Mouse (Mus musculus) neural tube, embryonic 15.5 days (tissue): ENCODE results near the gene Csnk2b. TPM values are rescaled to one million over a fixed set of nuclear protein-coding genes. Genes with fewer than 3 reads are reported as not detected.
A peak's percentile ranks its signal among the peaks of the same experiment; 100 is the strongest.

Experiments used
- ATAC-seq: fragments of 200-750 bp; cut with Nextera tagmentation; 2 replicates; pipeline ENCODE4 v1.8.0; 2017; ENCODE audit warnings: mild to moderate bottlenecking, moderate TSS enrichment, moderate library complexity; ENCODE audit not compliant: low FRiP score
- H3K27ac ChIP-seq: fragments of 300-500 bp; sonication (generic); replicated peaks from 2 replicates; pipeline ENCODE4 v1.5.1; 2015; ENCODE audit warnings: mild to moderate bottlenecking, inconsistent platforms
- H3K27me3 ChIP-seq: fragments of 300-500 bp; sonication (generic); replicated peaks from 2 replicates; pipeline ENCODE4 v1.6.1; 2015; ENCODE audit warnings: inconsistent platforms
- H3K36me3 ChIP-seq: fragments of 300-500 bp; sonication (generic); 2 replicates; pipeline ENCODE4 v1.6.1; 2015; ENCODE audit warnings: inconsistent platforms
- H3K4me1 ChIP-seq: fragments of 300-500 bp; sonication (generic); 2 replicates; pipeline ENCODE4 v1.6.1; 2015; ENCODE audit warnings: inconsistent platforms
- H3K4me2 ChIP-seq: fragments of 300-500 bp; sonication (generic); 2 replicates; pipeline ENCODE4 v1.6.1; 2015; ENCODE audit warnings: inconsistent platforms, mild to moderate bottlenecking, moderate library complexity
- H3K4me3 ChIP-seq: fragments of 300-500 bp; sonication (generic); replicated peaks from 2 replicates; pipeline ENCODE4 v1.5.1; 2015; ENCODE audit warnings: mild to moderate bottlenecking, inconsistent platforms
- H3K9ac ChIP-seq: fragments of 300-500 bp; sonication (generic); replicated peaks from 2 replicates; pipeline ENCODE4 v1.6.1; 2015; ENCODE audit warnings: mild to moderate bottlenecking, inconsistent platforms
- H3K9me3 ChIP-seq: fragments of 300-500 bp; sonication (generic); replicated peaks from 2 replicates; pipeline ENCODE4 v1.6.1; 2016; ENCODE audit warnings: inconsistent platforms
- WGBS: fragments of 180-500 bp; shearing (Covaris S2); methylation state at CpG from one replicate; pipeline ENCODE4 v1.1.7; 2015; ENCODE audit warnings: mixed read lengths; 5-methylcytosine and 5-hydroxymethylcytosine counted together
- polyA plus RNA-seq: library from polyadenylated mRNA; unstranded; fragments of >200 nt; fragmentation: Nextera tagmentation; extraction: Ambion mirVana; gene quantifications from 2 replicates; pipeline ENCODE4 v1.2.1, GENCODE M21; 2015

Gene Csnk2b
- polyA plus RNA-seq, 1 experiment from 2014 or later = 350 TPM

DNA sequence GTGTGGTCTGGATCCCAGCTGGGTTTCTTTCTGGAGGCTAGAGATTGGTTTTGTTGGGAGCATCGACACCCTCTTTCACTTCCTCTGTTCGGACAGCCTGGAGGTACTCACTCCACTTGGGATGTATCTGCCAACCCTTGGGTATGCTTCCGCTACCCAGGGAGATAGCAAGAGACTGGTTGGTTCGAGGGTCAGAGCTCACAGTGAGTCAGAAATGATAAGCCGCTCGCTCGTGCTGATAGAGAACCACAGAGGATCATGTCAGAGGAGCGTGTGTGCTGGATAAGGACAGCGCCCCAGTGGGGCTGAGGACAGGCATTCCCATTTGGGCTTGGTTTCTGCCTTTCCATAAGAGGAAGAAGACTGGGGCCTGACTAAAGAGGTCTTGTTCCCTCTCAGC, 42.1 kb downstream of the Csnk2b start:
- ATAC-seq = no peak
- no peak overlapping the region for H3K4me3 ChIP-seq
- H3K4me1 ChIP-seq = peaks cover 15% of the 10 kb centered on the region
- H3K4me2 ChIP-seq = no peak overlapping the region
- H3K27ac ChIP-seq = no peak overlapping the region
- no peaks in the 10 kb centered on the region for H3K36me3 ChIP-seq
- 71% methylated on average over 9 of the region's 9 CpGs for whole genome bisulfite sequencing
- H3K9ac ChIP-seq = no peak overlapping the region
- H3K27me3 ChIP-seq = no peaks in the 10 kb centered on the region
- no peaks in the 10 kb centered on the region for H3K9me3 ChIP-seq

DNA sequence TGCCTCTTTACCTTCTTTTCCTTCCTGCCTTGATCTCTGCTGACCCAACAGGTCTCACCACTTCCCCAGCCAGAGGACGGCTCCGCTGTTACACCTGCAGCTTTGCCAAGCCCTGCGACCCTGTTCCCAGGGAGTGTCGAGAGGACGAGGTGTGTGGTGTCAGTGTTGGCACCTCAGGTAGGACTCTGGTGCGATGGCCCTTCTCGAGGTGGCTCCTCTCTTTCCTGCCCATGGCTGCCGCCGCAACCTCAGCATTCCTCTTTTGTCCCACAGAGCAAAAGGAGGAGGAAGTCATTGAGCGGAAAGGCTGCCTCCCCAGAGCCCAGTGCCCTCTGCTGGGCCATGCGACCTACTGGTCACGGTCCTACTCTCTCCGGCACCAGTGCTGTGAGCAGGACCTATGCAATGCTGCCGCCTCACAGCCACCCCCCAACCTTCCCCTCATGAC, 44.0 kb downstream of the Csnk2b start, which contains the start of gene Ly6g6d:
TSS of gene Ly6g6d (minus strand) at position 280 of the 448 bp plus-strand sequence.
- Histone ChIP-seq H3K4me2 (peak within 1 kb of the TSS; percentile 49), H3K36me3 (no peaks in the 10 kb centered on the region), H3K4me3 (peak within 1 kb of the TSS; percentile 21), H3K4me1 (peaks cover 15% of the 10 kb centered on the region), H3K27me3 (no peaks in the 10 kb centered on the region), H3K9me3 (no peaks in the 10 kb centered on the region), H3K9ac (0 out of 2 replicates have a peak within 1 kb of the TSS, but pooled peaks have one; percentile 14), H3K27ac (no peak within 1 kb of the TSS)
- peak; percentile 52; the same call in 1 of the 2 replicates for ATAC-seq
- 8% methylated on average over 14 of the region's 14 CpGs for WGBS

DNA sequence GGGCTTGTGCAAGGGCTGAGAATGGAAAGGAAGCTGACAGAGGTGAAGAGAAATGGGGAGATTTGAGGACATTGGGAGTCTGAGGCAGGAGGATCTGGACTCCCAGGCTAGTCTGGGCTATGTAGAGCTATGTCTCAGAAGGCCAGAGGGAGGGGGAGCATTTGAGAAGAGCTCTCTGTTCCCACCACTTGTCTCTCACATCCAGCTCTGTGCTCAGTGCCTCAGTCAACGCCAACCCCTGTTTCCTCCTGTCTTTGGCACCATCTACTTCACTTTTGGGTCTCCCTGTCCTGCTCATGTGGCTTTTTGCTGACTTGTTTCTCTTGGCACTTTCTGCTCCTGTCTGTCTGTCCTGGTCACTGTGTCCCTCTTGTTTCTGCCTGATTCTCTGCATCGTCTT, 44.6 kb downstream of the Csnk2b start:
- no peaks in the 10 kb centered on the region for H3K27me3 ChIP-seq
- H3K4me3 ChIP-seq = peak overlapping the region; percentile 21; the same call in 1 of the 2 replicates
- H3K4me2 ChIP-seq = peak overlapping the region; percentile 49
- H3K4me1 ChIP-seq = peaks cover 15% of the 10 kb centered on the region
- H3K9me3 ChIP-seq = no peaks in the 10 kb centered on the region
- 19% methylated on average over 2 of the region's 2 CpGs for WGBS
- H3K9ac ChIP-seq = 0 out of 2 replicates have a peak overlapping the region, but pooled peaks have one; percentile 14
- no peaks in the 10 kb centered on the region for H3K36me3 ChIP-seq
- ATAC-seq = peak; percentile 22; the same call in 1 of the 2 replicates
- H3K27ac ChIP-seq = no peak overlapping the region

DNA sequence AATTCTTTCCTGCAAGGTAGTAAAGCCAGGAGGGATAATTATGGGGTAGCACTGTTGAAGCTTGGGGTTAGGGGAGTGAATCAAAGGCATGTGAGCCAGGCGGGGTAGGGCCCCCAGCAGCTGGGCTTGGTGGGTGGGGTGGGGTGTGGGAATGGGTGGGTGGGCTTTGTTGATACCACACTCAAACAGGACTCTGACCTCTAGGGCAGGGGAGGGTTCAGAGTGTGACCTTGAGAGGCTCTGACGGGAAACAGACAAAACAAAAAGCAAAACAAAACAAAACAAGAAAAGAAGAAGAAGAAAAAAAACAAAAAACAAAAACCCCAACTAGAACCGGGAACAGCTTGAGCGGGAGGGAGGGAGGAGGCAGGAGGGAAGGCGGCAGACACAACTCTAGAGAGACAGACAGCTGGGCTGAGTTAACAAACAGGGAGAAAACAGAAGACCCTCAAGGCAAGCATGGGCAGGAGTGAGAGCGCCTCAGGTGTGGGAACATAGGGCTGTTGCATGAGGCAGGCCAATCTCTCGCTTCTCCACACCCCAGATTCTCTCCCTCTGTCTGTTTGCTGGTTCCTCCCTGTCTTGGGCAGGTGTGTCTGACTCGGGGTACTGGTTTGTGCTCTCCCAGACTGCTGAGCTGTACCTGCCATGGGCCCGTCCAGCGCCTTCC, 45.2 kb downstream of the Csnk2b start, which contains the start of gene Ly6g6e:
TSS of gene Ly6g6e (plus strand) at position 396 of the 670 bp plus-strand sequence.
- H3K4me2 ChIP-seq = peak within 1 kb of the TSS; percentile 49
- no peaks in the 10 kb centered on the region for H3K36me3 ChIP-seq
- no peak within 1 kb of the TSS for H3K27ac ChIP-seq
- no peaks in the 10 kb centered on the region for H3K27me3 ChIP-seq
- peaks cover 15% of the 10 kb centered on the region for H3K4me1 ChIP-seq
- peak within 1 kb of the TSS; percentile 21 for H3K4me3 ChIP-seq
- no peak for ATAC-seq
- WGBS = 25% methylated on average over 10 of the region's 10 CpGs
- no peaks in the 10 kb centered on the region for H3K9me3 ChIP-seq
- H3K9ac ChIP-seq = 0 out of 2 replicates have a peak within 1 kb of the TSS, but pooled peaks have one; percentile 14

DNA sequence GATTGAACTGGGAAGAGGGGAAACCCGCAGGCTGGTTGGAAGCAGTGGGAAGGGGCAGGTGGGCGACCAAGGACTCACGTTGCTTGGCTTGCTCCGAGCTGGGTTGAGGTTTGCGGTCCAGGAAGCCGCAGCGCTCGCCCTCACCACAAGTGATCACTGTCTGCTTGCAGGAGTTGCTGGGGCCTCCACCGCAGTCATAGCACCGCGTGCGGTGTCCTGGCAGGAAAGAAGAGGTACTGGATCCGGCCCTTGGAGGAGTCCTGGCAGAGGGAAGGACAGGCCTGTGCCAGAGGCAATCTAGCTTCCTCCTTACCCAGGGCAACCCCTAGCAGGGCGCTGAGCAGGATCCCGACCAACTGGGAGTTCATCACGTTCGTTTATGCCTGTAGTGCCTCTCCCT, 47.8 kb downstream of the Csnk2b start:
- Histone ChIP-seq H3K27ac (no peak overlapping the region), H3K9ac (no peak overlapping the region), H3K4me1 (peaks cover 15% of the 10 kb centered on the region), H3K27me3 (no peaks in the 10 kb centered on the region), H3K4me3 (no peak overlapping the region), H3K4me2 (no peak overlapping the region), H3K9me3 (no peaks in the 10 kb centered on the region), H3K36me3 (no peaks in the 10 kb centered on the region)
- 40% methylated on average over 17 of the region's 17 CpGs for WGBS
- no peak for ATAC-seq

DNA sequence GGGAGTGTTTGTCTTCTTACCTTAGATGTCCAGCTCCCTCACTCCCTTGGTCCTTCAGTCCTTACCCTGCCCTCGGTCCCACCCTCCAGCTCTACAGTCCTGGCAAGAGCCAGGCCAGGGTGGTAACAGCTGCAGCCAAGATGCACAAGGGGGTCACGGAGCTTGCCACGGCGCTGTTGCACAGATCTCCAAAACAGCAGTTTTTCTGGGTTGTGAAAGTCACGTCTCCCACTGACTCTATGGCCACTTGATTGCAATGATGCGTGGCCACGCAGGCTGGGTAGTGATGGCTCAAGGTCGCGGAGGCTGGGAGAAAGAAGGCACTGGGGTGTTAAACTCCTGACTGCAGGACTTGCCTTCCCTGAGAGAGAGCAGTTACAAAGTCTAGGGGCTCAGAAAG, 50.4 kb downstream of the Csnk2b start:
- Histone ChIP-seq H3K4me3 (no peak overlapping the region), H3K4me1 (no peaks in the 10 kb centered on the region), H3K27me3 (peaks cover 14% of the 10 kb centered on the region), H3K9ac (no peak overlapping the region), H3K9me3 (no peaks in the 10 kb centered on the region), H3K27ac (no peak overlapping the region), H3K4me2 (no peak overlapping the region), H3K36me3 (no peaks in the 10 kb centered on the region)
- WGBS = 80% methylated on average over 9 of the region's 9 CpGs
- no peak for ATAC-seq

DNA sequence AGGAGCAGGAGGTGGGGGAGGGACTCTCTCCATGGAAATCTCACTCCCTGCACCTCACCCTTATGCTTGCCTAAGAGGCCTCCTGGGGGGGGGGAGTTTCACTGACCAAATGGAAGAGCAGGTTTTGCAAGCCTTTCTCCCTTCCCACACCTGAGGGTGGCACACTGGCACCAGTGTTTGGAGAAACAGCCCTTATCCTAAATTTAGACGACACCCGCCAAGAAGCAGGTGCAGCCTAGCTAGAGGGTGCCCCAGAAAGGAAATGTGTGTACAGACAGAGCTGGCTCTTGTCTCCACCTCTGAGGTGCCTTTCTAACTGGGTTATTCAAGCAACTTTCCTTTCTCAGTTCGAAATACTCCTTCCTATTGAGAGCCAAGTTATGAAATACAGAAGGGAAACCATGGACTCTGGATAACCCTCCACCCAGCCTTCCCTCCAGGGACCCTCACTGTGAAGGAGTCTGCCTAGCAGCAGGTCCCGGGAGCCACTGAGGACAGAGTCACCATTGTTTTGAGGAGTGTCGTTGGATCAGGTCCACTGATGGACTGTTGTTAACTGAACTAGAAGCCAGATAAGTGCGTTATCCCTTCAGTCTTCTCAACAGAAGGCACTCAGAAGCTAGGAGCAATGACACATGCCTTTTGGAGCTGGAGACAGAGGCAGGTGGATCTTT, 51.2 kb downstream of the Csnk2b start:
- peaks cover under 1% of the 10 kb centered on the region; the same call in 1 of the 2 replicates for H3K4me1 ChIP-seq

DNA sequence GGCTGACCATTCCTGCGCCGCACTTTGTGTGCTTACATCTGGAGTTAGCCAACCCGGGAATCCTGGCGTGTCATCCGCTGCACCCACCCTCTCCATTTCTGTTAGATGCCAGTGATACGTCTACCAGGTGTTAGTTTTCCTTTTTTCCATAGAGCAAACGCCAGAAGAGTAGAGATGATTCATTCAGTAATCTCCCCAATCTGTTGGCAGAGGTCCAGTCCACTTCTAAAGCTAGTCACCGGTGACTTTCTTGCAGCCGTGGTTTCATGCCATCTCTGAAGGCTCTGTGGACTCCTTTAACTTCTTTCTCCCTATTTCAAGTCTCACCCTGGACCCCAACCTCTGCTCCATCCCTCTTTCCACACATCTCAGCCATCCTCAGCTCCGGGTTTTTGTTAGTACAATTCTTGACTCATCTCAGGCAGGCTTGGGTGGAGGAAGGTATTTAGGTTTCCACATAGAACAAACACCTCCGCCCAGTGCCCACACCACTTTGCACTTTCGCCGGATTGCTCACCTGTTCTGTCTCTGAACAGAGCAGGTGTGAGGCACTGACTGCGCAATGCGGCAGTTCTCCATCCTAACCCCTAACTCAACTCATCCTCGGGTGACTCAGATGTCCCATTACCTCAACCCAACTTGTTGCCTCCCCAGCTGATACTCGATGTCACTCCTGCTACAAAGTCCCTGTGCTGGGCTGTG, 53.5 kb downstream of the Csnk2b start:
- no peak overlapping the region for H3K4me2 ChIP-seq
- no peak overlapping the region for H3K9ac ChIP-seq
- no peaks in the 10 kb centered on the region for H3K36me3 ChIP-seq
- peaks cover 43% of the 10 kb centered on the region for H3K27me3 ChIP-seq
- 87% methylated on average over 17 of the region's 17 CpGs for WGBS
- H3K4me3 ChIP-seq = no peak overlapping the region
- no peaks in the 10 kb centered on the region for H3K9me3 ChIP-seq
- no peak overlapping the region for H3K27ac ChIP-seq
- H3K4me1 ChIP-seq = peaks cover 16% of the 10 kb centered on the region
- ATAC-seq = no peak

More for the DNA sequence above, 51.2 kb downstream of the Csnk2b start:
- no peak overlapping the region for H3K27ac ChIP-seq
- no peaks in the 10 kb centered on the region for H3K9me3 ChIP-seq
- H3K4me2 ChIP-seq = no peak overlapping the region
- no peaks in the 10 kb centered on the region for H3K36me3 ChIP-seq
- 61% methylated on average over 6 of the region's 6 CpGs for WGBS
- no peak overlapping the region for H3K4me3 ChIP-seq
- peaks cover 22% of the 10 kb centered on the region for H3K27me3 ChIP-seq
- H3K9ac ChIP-seq = no peak overlapping the region
- ATAC-seq = no peak

Other genes with a start within 250 kb of the Csnk2b start
- 9.6 and 10.6 TPM in 2 replicates for gene Zbtb12, start 242.6 kb downstream of the Csnk2b start, polyA plus RNA-seq
- not detected in 2 replicates for gene Gm20547, start 240.0 kb downstream of the Csnk2b start, polyA plus RNA-seq
- 1.7 and 4.0 TPM in 2 replicates for gene C2, start 223.8 kb downstream of the Csnk2b start, polyA plus RNA-seq
- 80.4 and 81.2 TPM in 2 replicates for gene Ehmt2, start 223.6 kb downstream of the Csnk2b start, polyA plus RNA-seq
- 4.1 TPM in 1 of 2 replicates, not detected in the other for gene Slc44a4, start 207.6 kb downstream of the Csnk2b start, polyA plus RNA-seq
- 39.1 and 43.5 TPM in 2 replicates for gene Neu1, start 190.8 kb downstream of the Csnk2b start, polyA plus RNA-seq
- gene Hspa1b, start 162.8 kb downstream of the Csnk2b start, polyA plus RNA-seq = 0.54 and 0.84 TPM in 2 replicates
- gene Gm20481, start 152.1 kb downstream of the Csnk2b start, polyA plus RNA-seq = not detected in 2 replicates
- 12.8 and 13.2 TPM in 2 replicates for gene Hspa1a, start 149.9 kb downstream of the Csnk2b start, polyA plus RNA-seq
- gene Hspa1l, start 149.3 kb downstream of the Csnk2b start, polyA plus RNA-seq = 1.4 and 1.5 TPM in 2 replicates
- 97.9 and 120 TPM in 2 replicates for gene Lsm2, start 140.2 kb downstream of the Csnk2b start, polyA plus RNA-seq
- 57.8 and 83.6 TPM in 2 replicates for gene Vars, start 121.1 kb downstream of the Csnk2b start, polyA plus RNA-seq
- 0.19 and 0.34 TPM in 2 replicates for gene Vwa7, start 105.5 kb downstream of the Csnk2b start, polyA plus RNA-seq
- gene Sapcd1, start 94.0 kb downstream of the Csnk2b start, polyA plus RNA-seq = 1.8 and 6.2 TPM in 2 replicates
- 2.0 and 3.3 TPM in 2 replicates for gene Msh5, start 75.3 kb downstream of the Csnk2b start, polyA plus RNA-seq
- gene Clic1, start 72.1 kb downstream of the Csnk2b start, polyA plus RNA-seq = 76.6 and 156 TPM in 2 replicates
- 244 and 261 TPM in 2 replicates for gene Ddah2, start 63.0 kb downstream of the Csnk2b start, polyA plus RNA-seq
- gene Ly6g6c, start 56.7 kb downstream of the Csnk2b start, polyA plus RNA-seq = 0.19 TPM in 1 of 2 replicates, not detected in the other
- 0.17 and 0.24 TPM in 2 replicates for gene Mpig6b, start 55.9 kb downstream of the Csnk2b start, polyA plus RNA-seq
- 0.65 and 1.3 TPM in 2 replicates for gene Ly6g6e, start 45.2 kb downstream of the Csnk2b start, polyA plus RNA-seq
- 0.74 and 2.8 TPM in 2 replicates for gene Ly6g6d, start 44.0 kb downstream of the Csnk2b start, polyA plus RNA-seq
- gene Ly6g6f, start 36.4 kb downstream of the Csnk2b start, polyA plus RNA-seq = 0.32 TPM in 1 of 2 replicates, not detected in the other
- gene Abhd16a, start 32.8 kb downstream of the Csnk2b start, polyA plus RNA-seq = 110 TPM in 2 replicates
- gene Ly6g5c, start 13.8 kb downstream of the Csnk2b start, polyA plus RNA-seq = not detected in 2 replicates
- gene Ly6g5b, start 6.6 kb downstream of the Csnk2b start, polyA plus RNA-seq = 1.0 and 1.5 TPM in 2 replicates
- 22.4 and 22.8 TPM in 2 replicates for gene Gpank1, start 598 bp downstream of the Csnk2b start, polyA plus RNA-seq
- gene D17H6S53E, start 4.3 kb upstream of the Csnk2b start, polyA plus RNA-seq = 9.5 and 10.6 TPM in 2 replicates
- 0.20 and 0.84 TPM in 2 replicates for gene Apom, start 10.0 kb upstream of the Csnk2b start, polyA plus RNA-seq
- gene Bag6, start 13.1 kb upstream of the Csnk2b start, polyA plus RNA-seq = 54.7 and 62.7 TPM in 2 replicates
- 155 TPM in 2 replicates for gene Prrc2a, start 42.8 kb upstream of the Csnk2b start, polyA plus RNA-seq
- 12.1 and 12.3 TPM in 2 replicates for gene Aif1, start 54.0 kb upstream of the Csnk2b start, polyA plus RNA-seq
- 8.3 and 12.1 TPM in 2 replicates for gene Lst1, start 66.4 kb upstream of the Csnk2b start, polyA plus RNA-seq
- gene Ltb, start 72.4 kb upstream of the Csnk2b start, polyA plus RNA-seq = 0.63 and 7.3 TPM in 2 replicates
- gene Tnf, start 80.0 kb upstream of the Csnk2b start, polyA plus RNA-seq = 0.09 and 0.28 TPM in 2 replicates
- gene Lta, start 83.3 kb upstream of the Csnk2b start, polyA plus RNA-seq = 0.75 and 0.77 TPM in 2 replicates
- 0.40 TPM in 1 of 2 replicates, not detected in the other for gene Gm16181, start 98.8 kb upstream of the Csnk2b start, polyA plus RNA-seq
- 116 and 126 TPM in 2 replicates for gene Atp6v1g2, start 111.6 kb upstream of the Csnk2b start, polyA plus RNA-seq
- gene Nfkbil1, start 113.7 kb upstream of the Csnk2b start, polyA plus RNA-seq = 11.2 and 12.1 TPM in 2 replicates
- 334 and 376 TPM in 2 replicates for gene Ddx39b, start 119.7 kb upstream of the Csnk2b start, polyA plus RNA-seq
- 143 and 196 TPM in 2 replicates for gene H2-D1, start 140.7 kb upstream of the Csnk2b start, polyA plus RNA-seq
- gene H2-Q1, start 198.4 kb upstream of the Csnk2b start, polyA plus RNA-seq = 0.09 and 0.14 TPM in 2 replicates
- 3.1 and 3.9 TPM in 2 replicates for gene H2-Q2, start 220.2 kb upstream of the Csnk2b start, polyA plus RNA-seq